In the genomic region with DNA sequence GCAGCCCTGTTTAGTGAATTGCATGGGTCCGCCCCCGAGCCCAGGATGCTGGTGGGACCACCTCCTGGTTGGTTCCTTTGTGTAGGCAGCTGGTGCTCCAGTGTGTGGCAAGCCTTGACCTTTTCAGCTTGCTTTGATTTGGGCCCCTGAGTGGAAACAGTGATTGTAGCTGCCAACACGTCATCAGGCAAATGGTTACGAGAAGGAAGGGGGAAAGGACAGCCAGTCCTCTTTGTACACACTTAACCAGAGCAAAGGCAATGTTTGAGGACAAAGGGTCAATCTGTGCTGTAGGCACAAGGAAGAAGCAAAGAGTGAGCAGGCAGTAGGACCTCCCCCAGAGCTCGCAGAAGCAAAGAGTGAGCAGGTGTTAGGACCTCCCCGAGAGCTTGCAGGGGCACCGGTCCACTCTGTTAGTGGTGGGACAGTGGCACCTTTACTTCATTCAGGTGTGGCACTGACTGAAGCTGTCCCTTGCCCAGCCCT, we compare ENCODE assay signal across 8 mouse cellular contexts.
DNase-seq lines count a peak whose midpoint lies in the region; ATAC-seq and TF ChIP-seq lines count a peak whose summit lies in the region.
"Had no signal": no experiment of that assay in that cellular context is flagged by ENCODE, and none has a peak within 500 bp of the region (broad histone marks: within the 10 kb centered on the region; RNA-seq: fewer than 3 reads in every experiment).

No protein-coding gene starts in this region.

- H3K4me3 ChIP-seq in layer of hippocampus, adult 2 months: no peak overlapping the region
- no peak overlapping the region for H3K4me3 ChIP-seq in forebrain, embryonic 10.5 days
- no peak overlapping the region for H3K4me3 ChIP-seq in limb, embryonic 10.5 days
- H3K4me3 ChIP-seq: myocyte had no signal

- peaks cover 17% of the 10 kb centered on the region; the same call in 1 of the 2 replicates for H3K27me3 ChIP-seq in forebrain, embryonic 10.5 days (ENCODE audit: poor library complexity, severe bottlenecking)
- H3K27me3 ChIP-seq in limb, embryonic 10.5 days (ENCODE audit: low read depth, poor library complexity, severe bottlenecking): no peaks in the 10 kb centered on the region

- no peak for TF ChIP-seq CTCF in layer of hippocampus, adult 2 months (conservative IDR thresholded peaks at IDR 0.05)

- H3K9me3 ChIP-seq in forebrain, embryonic 10.5 days: no peaks in the 10 kb centered on the region
- H3K9me3 ChIP-seq in limb, embryonic 10.5 days (replicated peaks): no peaks in the 10 kb centered on the region

- no peak for ATAC-seq in megakaryocyte-erythroid progenitor cell, adult 5-6 weeks (replicated peaks; ENCODE audit: low FRiP score, low TSS enrichment, poor library complexity, severe bottlenecking)
- no peak for ATAC-seq in activated CD4-positive, CD25-positive, alpha-beta regulatory T cell, adult 4 months

- no peaks in the 10 kb centered on the region for H3K36me3 ChIP-seq in forebrain, embryonic 10.5 days (replicated peaks)
- H3K36me3 ChIP-seq in limb, embryonic 10.5 days: no peaks in the 10 kb centered on the region

- peaks cover 17% of the 10 kb centered on the region for H3K4me1 ChIP-seq in forebrain, embryonic 10.5 days
- peaks cover 11% of the 10 kb centered on the region for H3K4me1 ChIP-seq in limb, embryonic 10.5 days

- H3K27ac ChIP-seq in layer of hippocampus, adult 2 months: 0 out of 2 replicates have a peak overlapping the region, but pooled peaks have one; percentile 0
- H3K27ac ChIP-seq in forebrain, embryonic 10.5 days: peak overlapping the region; percentile 53
- no peak overlapping the region for H3K27ac ChIP-seq in limb, embryonic 10.5 days

- DNase-seq in layer of hippocampus, adult 2 months (ENCODE audit: low spot score in 2 of 2): no peak
- no peak for DNase-seq in layer of hippocampus, postnatal 25 days (ENCODE audit: extremely low spot score in 1 of 2, low spot score in 1 of 2)
- DNase-seq in forebrain, embryonic 10.5 days (ENCODE audit: extremely low spot score, low spot score): no peak
- DNase-seq in limb, embryonic 10.5 days (ENCODE audit: low spot score): peak; percentile 37
- DNase-seq in retina, postnatal 1 day: peak; percentile 18

- 43% methylated on average over 7 of the region's 7 CpGs for WGBS in forebrain, embryonic 10.5 days
- WGBS in limb, embryonic 10.5 days: 42% methylated on average over 7 of the region's 7 CpGs

Comparison
In these comparisons a context has a peak if more than half of its experiments do, and no peak if none do; other contexts are left out.
1. DNase-seq: peak in limb, embryonic 10.5 days (single experiment) and retina, postnatal 1 day (single experiment); none in layer of hippocampus, adult 2 months (0 of 2), layer of hippocampus, postnatal 25 days (0 of 2) and forebrain, embryonic 10.5 days (single experiment).